Mouse (Mus musculus): ENCODE measurements around the gene Lrp5.

The Lrp5 gene

DNA sequence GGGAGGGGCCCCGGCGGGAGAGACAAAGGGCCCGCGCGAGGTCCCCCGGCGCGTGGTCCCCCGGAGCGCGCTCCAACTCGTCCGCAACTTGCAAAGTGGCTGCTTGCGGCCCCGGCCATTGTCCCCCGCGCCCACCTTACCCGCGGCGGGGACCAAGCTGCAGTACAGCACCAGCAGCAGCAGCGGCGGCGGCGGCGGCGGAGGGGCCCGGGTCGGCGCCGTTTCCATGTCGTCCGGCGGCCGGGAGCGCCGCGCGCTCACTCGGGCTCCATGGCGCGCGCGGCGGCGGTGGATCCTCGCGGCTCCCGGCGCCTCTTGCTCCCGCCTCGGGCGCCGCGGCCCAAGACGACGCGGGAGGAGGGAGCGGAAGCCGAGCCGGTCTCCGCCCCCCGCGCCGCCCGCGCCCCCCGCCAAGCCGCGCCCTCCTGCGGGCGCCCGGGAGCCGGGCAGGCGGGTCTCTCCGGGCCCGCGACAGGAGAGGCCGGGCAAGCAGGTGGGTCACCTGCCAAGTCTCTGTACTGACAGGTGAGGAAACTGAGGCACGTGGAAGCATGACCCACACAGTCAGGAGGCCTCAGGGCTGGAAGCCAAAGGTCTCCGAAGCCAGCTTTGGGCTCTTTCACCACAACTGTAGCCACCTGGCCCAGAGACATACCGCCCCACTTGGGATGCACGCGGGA is at the start of gene Lrp5:
Gene Lrp5 (minus strand): TSS at position 350 of the 680 bp plus-strand sequence.
- no peak for DNase-seq (ENCODE audit: low read depth, low spot score)

DNA sequence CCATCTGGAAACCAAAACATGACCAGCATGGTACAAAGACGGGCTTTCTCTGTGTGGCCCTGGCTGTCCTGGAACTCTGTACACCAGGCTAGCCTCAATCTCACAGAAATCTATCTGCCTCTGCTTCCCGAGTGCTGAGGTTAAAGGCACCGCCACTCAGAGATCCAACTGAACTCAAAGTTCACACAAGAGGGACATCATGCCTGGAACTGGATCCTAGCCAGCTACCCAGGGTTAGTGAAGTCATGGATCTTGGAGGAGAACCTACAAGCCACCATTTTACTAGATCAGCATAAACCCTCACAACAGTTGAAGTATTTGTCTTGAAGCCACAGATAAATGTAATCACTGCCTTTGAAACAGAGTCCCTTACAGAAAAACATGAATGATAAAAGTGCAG is 49.6 kb upstream of the Lrp5 start:
- no peak for DNase-seq (ENCODE audit: low read depth, low spot score)

DNA sequence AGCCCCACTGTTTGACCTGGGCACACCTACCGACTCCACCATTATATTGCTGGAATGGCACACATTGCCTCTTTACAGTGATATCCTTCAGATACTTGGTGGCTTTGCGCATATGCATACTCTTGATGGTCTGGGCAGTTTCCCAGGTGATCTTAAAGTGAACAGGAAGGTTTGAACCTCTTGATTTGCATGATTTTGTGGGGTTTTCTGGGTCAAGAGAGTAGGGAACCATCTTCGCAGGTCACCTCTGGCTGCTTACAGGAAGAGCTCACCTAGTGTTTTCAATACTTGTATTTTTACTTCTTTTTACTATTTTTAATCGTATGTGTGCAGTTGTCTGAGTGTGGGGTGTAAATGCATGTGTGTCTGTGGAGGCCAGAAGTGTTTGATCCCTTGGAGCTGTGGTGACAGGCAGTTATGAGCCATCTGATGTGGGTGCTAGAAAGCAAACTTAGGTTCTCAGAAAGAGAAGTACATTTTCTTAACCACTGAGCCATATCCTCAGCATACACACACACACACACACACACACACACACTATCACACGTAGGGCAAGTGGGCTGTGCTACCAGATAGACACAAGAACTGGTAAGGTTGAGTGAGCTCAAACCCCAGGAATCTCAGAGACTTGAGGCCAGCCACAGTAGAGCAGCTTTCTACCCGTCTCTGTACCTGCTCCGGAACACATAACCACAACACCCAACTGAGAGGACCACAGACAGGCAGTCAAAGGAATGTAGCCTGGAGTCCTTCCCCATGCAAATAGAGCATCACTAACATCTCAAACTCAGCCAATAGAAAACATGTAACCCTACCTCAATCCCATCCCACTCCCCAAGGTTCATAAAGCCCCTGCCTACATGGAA is 44.6 kb upstream of the Lrp5 start:
- no peak for DNase-seq (ENCODE audit: low read depth, low spot score)

DNA sequence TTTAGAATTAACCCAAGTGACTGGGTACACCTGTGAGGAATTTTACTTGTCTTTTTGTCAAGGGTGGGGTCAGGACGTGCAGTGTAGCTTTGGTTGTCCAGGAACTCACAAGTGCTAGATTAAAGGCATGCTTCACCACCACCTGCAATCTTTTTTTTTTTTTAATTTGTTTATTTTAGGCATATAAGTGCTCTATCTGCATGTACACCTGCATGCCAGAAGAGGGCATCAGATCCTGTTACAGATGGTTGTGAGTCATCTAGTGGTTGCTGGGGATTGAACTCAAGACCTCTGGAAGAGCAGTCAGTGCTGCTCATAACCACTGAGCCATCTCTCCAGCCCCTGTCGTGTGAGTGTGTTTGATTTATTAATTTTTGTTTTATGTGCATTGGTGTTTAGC is 42.5 kb upstream of the Lrp5 start:
- DNase-seq (ENCODE audit: low read depth, low spot score): no peak

DNA sequence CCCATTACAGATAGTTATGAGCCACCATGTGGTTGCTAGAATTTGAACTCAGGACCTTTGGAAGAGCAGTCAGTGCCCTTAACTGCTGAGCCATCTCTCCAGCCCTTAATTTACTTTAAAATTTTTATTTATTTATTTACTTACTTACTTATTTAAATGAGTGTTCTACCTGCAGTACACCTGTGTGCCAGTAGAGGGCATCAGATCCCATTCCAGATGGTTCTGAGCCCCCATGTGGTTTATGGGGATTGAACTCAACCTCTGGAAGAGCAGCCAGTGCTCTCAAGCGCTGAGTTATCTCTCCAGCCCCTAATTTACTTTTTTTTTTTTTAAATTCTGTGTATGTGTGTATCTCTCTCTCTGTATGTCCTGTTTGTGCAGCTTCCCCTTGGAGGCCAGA is 38.4 kb upstream of the Lrp5 start:
- DNase-seq (ENCODE audit: low read depth, low spot score): no peak

DNA sequence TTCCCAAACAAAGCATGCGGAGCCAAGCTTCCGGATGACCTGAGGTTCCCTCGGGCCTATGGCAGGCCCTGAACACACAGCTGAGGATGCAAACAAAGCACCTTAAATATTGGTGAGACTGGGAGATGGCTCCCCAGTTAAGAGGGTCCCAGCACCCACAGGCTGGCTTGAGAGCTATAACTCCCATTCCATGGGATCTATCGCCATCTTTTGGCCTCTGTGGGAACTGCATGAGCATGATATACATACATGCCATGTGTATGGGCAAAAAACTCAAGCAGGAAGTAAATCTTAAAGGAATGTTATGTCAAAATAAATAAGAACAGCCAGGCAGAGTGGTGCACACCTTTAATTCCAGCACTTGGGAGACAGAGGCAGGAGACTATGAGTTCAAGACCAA is 37.5 kb upstream of the Lrp5 start:
- DNase-seq (ENCODE audit: low read depth, low spot score): no peak

DNA sequence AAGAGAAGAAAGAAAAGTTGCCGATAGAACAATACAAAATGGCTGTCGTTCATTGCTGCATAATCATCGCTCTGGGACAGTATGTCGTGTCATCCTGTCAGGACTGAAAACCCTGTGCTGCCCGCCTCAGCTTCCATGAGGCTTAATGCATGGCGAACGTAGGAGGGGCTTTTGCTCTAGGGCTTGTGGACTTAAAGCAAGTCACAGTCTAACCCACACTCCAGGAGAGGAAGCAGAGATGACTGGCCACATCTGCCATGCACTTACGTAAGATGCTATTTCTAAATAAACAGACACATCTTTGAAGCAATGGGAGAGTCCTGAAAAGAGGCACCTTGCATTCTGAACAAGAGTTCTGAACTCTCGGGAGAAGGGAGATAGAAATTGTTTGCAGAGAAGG is 36.8 kb upstream of the Lrp5 start:
- no peak for DNase-seq (ENCODE audit: low read depth, low spot score)

DNA sequence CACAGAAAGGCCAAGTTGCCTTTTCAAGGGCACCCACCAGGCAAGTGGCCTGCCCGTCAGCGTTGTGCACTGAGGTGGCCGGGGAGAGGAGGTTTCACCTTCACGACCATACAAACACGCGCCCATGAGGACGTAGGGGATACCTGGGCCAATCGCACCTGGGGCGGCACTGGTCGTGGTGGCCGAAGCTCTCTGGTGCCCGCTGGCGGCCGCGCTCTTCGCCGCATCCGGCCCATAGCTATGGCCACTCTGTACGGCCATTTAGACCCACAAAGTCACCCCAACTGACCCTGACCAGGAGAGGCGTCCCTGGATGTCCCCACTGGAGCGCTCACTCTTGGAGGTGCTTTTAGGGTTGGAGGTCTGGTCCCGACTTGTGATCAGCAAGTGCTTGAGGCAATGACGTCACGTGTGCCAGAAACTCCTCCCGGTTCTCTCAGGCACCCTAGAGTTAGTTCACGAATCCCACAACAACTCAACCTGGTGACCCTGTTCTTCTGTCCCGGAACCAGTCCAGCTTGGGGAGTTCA is 33.1 kb upstream of the Lrp5 start:
- no peak for DNase-seq (ENCODE audit: low read depth, low spot score)

DNA sequence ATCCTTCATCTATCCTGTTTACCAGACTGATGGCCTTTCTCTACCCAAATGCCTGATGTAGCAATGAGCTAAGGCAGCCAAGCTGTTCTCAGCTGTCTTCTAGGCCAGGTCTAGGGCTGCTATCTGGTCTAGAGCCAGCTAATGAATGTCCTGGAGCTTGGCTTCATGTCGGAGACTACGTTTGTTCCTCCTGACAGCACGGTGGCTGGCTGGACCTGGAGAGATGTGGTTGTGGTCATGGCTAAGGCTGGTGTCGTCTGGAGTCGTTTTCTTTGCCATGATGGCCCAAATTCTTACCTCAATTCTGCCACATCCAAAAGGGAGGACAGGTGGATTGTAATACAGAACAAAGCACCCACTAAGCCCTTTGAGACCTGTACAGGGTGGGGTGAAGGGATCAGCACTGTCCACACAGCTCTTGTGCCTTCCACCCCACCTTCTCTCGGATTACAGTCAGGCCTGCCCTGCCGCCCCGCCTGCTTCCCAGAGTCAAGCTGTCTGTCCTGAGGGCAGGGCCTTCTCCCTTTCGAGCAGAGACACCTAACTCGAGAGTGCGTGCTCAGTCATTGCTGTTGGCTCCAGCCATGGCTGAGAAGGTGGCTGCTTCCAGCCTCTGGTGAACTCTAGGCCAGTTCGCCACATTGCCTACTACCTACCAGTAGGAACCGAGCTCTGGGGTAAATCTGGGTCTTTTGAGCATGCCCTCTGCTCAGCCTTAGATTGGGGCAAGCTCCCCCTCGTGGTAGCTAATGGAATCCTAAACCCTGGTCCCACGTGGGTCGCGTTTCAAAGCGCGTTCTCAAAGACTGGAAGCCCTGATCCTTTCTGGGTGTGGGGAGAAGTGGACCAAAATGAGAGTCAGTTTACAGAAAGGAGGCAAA is 32.4 kb upstream of the Lrp5 start:
- no peak for DNase-seq (ENCODE audit: low read depth, low spot score)

DNA sequence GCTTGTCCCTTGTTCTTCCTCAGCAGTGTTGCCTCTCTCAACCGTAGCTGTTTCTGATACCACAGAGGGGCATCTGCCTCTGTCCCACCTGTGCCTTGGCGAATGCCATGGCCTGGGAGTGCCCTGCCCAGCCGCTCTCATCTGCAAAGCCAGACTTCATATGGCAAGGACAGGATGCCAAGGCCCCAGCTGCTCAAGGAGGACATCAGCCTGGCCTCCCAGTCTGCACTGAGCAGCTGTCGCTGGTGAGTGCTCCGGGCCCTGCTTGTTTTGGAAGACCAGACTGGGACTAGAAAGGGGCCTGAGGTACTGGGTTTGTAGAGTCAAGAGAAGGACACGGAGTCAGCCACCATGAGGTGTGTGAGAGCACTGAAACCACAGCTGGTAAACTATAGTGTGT is 28.0 kb upstream of the Lrp5 start:
- no peak for DNase-seq (ENCODE audit: low read depth, low spot score)

DNA sequence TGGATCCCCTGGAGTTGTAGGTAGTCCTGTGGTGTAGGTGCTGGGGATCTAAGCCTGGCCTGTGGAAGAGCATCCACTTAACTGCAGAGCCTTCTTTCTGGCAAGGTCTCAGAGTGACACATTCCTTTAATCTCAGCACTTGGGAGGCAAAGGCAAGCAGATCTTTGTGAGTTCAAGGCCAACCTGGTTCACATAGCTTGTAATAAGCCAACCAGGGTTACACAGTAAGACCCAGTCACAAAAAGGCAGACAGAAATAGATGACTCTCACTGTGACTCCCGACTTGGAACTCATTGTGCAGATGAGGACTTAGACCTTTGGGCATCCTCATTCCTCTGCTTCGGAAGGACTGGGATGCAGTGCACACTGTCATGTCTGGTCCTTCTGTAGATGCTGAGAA is 24.1 kb upstream of the Lrp5 start:
- DNase-seq (ENCODE audit: low read depth, low spot score): no peak

DNA sequence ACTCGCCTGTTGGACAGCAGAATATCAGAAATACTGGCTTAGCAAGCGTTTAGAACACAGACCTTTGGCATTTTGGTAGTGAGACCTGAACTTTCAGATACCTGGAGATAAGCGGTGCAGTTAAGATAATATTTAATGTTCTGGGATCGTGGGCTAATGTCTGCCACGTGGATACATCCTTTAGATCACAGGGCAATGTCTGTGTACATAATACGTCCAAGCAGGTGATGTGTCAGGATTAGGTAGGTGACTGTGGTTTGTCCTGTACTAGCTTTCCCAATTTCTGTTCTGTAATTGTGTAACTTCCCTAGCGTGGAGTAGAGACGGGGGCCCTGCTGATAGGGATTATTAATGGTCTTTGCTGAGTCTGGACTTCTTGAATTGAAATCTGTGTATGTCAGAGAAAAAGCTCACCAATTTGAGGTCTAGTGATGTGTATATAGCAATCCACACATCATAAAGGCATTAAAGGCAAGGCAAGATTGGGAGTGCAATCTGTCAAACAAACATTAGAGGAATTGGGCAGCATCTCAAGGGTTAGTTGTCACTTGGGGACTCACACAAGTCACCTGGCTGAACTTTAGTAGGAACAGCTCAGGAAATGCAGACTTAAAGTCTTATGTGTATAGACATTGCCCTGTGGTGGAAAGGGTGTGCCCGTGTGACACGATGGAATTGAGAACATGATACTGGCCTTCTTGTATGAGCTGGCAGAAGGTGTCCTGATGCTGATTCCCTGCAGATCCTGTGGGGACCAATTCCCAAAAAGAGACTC is 22.8 kb upstream of the Lrp5 start:
- no peak for DNase-seq (ENCODE audit: low read depth, low spot score)

DNA sequence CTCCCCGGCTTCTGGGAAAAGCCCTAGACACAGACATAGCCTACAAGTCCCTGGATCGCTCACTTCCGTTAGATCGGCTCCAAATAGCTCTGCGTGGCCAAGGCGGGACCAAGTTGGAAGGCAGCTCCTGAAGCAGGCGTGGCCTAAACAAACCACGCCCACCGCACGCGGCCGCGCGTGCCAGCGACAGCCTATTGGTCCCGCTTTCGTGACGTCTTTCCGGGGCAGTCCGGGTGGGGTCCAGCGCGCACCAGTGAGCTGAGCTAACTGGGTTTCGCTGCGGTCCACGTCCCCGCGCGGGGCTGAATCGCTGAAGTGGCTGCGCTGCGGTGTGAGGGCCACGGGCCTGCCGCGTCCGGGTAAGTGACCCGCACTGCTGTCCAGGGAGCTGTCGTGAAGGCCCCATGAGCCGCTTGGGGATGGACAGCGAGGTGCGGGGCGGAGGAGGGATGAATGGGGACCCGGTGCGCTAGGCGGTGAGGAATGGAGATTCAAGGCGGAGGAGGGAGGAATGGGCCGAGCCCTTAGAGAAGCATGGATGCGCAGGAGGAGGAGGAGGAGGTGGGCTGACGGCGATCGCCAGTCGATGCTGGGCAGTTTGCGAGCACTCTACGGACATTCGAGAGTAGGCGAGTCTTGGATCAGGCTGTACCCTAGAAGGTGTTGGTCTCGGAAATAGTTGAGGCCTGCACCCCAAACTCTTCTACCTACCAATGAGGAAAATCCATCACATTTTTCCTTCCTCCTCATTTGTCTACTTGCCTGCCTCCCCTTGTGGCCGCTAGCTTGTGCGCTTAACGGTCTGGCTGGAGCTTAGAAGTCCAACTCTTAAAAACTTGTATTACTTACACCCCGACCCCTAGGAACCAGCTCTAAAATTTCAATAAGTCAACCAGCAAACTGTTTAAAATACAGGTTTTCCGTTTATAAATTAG is 22.0 kb upstream of the Lrp5 start, which contains the start of gene 1810055G02Rik:
Gene 1810055G02Rik (plus strand): TSS at position 216 of the 935 bp plus-strand sequence.
- peak; percentile 92 for DNase-seq (ENCODE audit: low read depth, low spot score)

DNA sequence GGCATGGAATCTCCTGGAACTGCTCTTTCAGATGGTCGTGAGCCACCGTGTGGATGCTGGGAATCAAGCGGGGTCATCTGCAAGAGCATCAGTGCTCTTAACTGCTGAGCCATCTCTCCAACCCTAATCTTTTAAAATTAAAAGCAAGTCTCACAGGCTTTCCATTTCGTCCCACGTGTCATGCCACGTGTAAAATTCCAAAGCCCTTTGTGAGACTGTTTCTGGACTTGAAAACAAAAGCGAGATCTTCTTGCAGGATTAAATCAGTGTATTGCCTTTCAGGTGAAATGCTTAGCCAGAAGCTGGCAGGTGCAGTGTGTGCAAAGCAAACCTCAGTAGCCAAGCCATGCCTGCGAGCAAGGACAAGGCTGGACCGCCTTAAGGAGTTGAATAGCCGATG is 21.2 kb upstream of the Lrp5 start:
- no peak for DNase-seq (ENCODE audit: low read depth, low spot score)

DNA sequence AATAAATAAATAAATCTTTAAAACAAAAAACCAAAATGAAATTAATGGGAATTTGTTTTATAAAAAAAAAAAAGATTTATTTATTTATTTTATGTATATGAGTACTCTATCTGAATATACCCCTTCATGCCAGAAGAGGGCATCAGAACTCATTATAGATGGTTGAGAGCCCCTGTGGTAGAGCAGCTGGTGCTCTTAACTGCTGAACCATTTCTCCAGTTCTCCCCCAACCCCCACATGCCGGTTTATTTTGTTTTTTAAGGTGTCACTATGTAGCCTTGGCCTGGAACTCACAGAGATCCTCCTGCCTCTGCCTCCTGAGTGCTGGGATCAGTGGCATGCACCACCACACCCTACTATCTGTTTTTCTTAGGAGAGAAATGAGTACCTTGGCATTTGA is 19.9 kb upstream of the Lrp5 start:
- no peak for DNase-seq (ENCODE audit: low read depth, low spot score)

DNA sequence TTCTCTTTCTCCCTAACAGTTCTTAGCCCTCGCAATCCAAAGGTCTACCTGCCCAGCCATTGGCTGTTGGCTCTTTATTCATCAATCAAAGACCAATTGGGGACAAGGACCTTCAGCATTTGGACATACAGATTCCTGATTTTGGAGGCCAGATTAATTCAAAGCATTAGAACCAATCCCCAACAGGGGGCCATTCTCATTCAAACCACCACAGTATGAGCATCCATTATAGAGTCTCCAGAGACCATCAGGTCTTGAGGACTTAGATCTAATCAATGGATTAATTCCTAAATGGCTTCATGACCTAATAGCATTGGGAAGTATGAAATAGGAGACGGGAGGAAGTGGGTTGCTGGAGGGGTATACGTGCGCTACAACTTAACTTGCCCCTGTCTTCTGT is 16.1 kb upstream of the Lrp5 start:
- no peak for DNase-seq (ENCODE audit: low read depth, low spot score)

DNA sequence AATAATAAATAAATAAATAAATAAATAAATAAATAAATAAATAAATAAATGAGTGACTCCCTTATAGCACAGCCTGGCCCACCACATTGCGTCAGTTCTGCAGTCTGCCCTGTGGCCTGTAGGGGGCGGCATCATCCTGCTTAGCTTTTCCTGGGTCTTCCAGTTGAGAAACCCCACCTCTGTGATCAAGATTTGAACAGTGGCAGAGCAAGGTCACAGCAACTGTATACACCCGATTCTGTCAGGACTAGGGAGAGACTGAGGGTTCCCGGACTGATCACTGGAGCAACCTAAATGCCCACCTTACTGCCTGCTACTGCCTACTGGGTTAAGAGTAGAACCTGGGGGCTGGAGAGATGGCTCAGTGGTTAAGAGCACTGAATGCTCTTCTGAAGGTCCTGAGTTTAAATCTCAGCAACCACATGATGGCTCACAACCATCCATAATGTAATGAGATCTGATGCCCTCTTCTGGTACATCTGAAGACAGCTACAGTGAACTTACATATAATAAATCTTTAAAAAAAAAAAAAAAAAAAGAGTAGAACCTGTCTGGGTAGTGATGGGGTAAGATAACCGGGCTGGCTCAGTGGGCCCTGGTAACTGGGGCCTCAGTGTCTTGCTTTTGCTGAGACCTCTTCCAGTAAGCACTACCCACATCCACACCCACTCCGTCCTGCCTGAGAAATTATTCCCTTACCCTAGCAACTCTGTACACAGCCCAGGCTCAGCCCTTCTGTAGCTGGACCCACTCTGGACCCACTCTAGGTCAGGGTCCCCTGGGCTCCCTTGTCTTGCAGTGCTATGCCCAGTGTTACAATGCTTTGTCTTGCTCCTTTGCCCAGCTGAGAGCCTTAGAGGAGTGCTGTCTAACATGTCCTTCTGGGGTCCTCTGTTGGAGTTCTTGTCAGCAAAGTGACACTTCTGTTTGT is 13.4 kb upstream of the Lrp5 start:
- no peak for DNase-seq (ENCODE audit: low read depth, low spot score)

DNA sequence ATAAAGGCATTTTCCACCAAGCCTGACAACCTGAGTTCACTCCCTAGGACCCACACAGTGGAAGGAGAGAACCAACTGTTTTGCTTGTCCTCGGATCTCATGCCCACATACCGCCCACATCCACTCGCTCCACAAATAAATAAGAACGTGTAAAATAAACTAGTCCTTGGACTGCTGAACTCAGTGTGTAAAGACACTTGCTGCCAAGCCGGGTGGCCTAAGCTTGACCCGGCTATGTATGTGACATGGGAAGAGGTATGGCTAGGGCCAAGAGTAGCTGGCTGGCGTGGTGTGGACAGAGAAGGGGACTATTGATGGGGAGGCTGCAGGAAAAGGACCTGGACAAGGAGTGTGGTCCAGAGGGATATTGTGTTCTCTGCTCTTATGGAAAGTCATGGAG is 11.7 kb upstream of the Lrp5 start:
- no peak for DNase-seq (ENCODE audit: low read depth, low spot score)

DNA sequence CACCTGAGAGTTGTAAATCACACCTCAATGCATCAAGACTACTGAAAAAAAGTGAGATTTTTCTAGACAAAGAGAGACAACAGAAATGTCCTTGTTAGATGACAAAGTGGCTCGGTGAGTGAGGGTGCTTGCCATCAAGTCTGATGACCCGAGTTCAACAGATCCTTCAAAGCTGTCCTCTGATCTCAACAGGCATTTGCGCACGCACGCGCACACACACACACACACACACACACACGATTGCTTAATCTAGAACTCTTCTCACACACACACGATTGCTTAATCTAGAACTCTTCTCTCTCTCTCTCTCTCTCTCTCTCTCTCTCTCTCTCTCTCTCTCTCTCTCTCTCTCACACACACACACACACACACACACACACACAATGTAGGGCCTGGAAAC is 9.6 kb upstream of the Lrp5 start:
- no peak for DNase-seq (ENCODE audit: low read depth, low spot score)
